Mouse (Mus musculus) brain, embryonic 18.5 days (tissue): ENCODE results near the gene Metap1d.
A peak's percentile ranks its signal among the peaks of the same experiment; 100 is the strongest.

ENCODE experiments used
- DNase-seq: peaks from one replicate; pipeline ENCODE4 v3.0.0-alpha.2; 2012; ENCODE audit warnings: low read depth, low spot score

Gene Metap1d

GRCm38 (mm10) chr2:71453161-71453916 is at the start of gene Metap1d:
Metap1d (plus strand) TSS chr2:71453276.
- peak; percentile 85 for DNase-seq

- DNase-seq = no peak
Observed at GRCm38 (mm10) chr2:71405613-71406012, 47.5 kb upstream of the Metap1d start.

- DNase-seq = no peak
Observed at GRCm38 (mm10) chr2:71418760-71419280, 34.3 kb upstream of the Metap1d start.

- no peak for DNase-seq
Observed at GRCm38 (mm10) chr2:71419408-71419807, 33.7 kb upstream of the Metap1d start.

- DNase-seq = no peak
Observed at GRCm38 (mm10) chr2:71420895-71421425, 32.1 kb upstream of the Metap1d start.

- no peak for DNase-seq
Observed at GRCm38 (mm10) chr2:71424545-71424944, 28.5 kb upstream of the Metap1d start.

- no peak for DNase-seq
Observed at GRCm38 (mm10) chr2:71435440-71435839, 17.6 kb upstream of the Metap1d start.

GRCm38 (mm10) chr2:71443376-71443775 is 9.7 kb upstream of the Metap1d start:
- DNase-seq = no peak

- DNase-seq = no peak
Observed at GRCm38 (mm10) chr2:71445536-71446196, 7.4 kb upstream of the Metap1d start.

GRCm38 (mm10) chr2:71449604-71450003 is 3.5 kb upstream of the Metap1d start:
- DNase-seq = no peak

GRCm38 (mm10) chr2:71451761-71452160 is 1.3 kb upstream of the Metap1d start:
- no peak for DNase-seq

GRCm38 (mm10) chr2:71453917-71454260 is 813 bp downstream of the Metap1d start:
- DNase-seq = no peak

- no peak for DNase-seq
Observed at GRCm38 (mm10) chr2:71458624-71459023, 5.5 kb downstream of the Metap1d start.

- no peak for DNase-seq
Observed at GRCm38 (mm10) chr2:71459659-71460058, 6.6 kb downstream of the Metap1d start.

GRCm38 (mm10) chr2:71461139-71461538 is 8.1 kb downstream of the Metap1d start:
- DNase-seq = no peak

- DNase-seq = no peak
Observed at GRCm38 (mm10) chr2:71461589-71461988, 8.5 kb downstream of the Metap1d start.

- DNase-seq = no peak
Observed at GRCm38 (mm10) chr2:71462066-71462465, 9.0 kb downstream of the Metap1d start.

GRCm38 (mm10) chr2:71462553-71462952 is 9.5 kb downstream of the Metap1d start:
- DNase-seq = no peak

- DNase-seq = no peak
Observed at GRCm38 (mm10) chr2:71466103-71466502, 13.0 kb downstream of the Metap1d start.

- DNase-seq = no peak
Observed at GRCm38 (mm10) chr2:71466861-71467450, 13.9 kb downstream of the Metap1d start.

- no peak for DNase-seq
Observed at GRCm38 (mm10) chr2:71471094-71471493, 18.0 kb downstream of the Metap1d start.

GRCm38 (mm10) chr2:71473830-71474229 is 20.8 kb downstream of the Metap1d start:
- DNase-seq = no peak
